Mouse (Mus musculus) retina, embryonic 14.5 days (tissue): Measurements from ENCODE around the gene Nans.
A peak's percentile ranks its signal among the peaks of the same experiment; 100 is the strongest.

Source experiments
- DNase-seq: peaks from one replicate; pipeline ENCODE4 v3.0.0-alpha.2; 2015; ENCODE audit warnings: low spot score

The Nans gene

GRCm38 (mm10) chr4:46485696-46486417 is 3.2 kb upstream of the Nans start:
- no peak for DNase-seq

- DNase-seq: no peak
Observed at GRCm38 (mm10) chr4:46487348-46487747, 1.7 kb upstream of the Nans start.

GRCm38 (mm10) chr4:46493071-46493470 is 4.0 kb downstream of the Nans start:
- no peak for DNase-seq

DNA sequence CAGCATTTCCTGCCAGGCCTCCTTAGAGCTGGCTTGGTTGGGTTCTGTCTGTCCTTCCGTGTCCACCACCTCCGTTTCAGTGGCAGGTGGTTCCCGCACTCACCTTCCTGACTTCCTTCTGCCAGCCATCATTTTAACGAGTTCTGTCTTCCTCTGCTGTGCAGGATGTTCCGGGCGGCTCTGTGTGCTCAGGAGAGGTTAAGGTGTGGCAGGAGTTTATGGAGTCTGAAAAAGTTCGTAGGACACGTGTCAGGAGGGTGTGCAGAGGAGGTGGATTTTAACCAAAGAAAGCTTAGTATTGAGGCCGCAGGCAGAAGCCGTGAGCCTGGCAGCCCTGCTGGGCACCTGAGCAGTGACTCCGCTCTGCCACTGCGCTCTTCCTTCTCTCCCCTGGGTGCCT is 6.5 kb downstream of the Nans start:
- DNase-seq: no peak

- DNase-seq: peak; percentile 84
Observed at GRCm38 (mm10) chr4:46497286-46497892, 8.3 kb downstream of the Nans start.

DNA sequence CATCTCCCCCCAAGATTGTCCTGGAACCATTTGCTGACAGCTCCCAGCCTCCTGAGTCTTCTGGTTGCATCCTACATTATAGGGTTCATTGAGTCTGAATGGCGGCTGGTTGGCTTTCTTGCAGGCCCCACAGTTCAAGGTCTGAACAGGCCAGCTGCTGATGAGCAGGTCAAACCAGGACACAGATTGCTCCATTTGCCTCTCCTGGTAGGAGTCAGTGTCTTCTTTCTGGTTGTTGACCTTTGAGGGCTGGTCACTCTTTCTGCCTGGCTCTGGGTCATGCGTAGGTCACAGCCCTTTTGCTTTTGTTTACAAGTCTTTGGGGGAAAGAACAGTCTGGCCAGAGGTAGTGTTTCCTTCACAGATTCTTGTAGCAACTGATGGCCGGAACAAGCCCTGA is 9.5 kb downstream of the Nans start:
- no peak for DNase-seq

DNA sequence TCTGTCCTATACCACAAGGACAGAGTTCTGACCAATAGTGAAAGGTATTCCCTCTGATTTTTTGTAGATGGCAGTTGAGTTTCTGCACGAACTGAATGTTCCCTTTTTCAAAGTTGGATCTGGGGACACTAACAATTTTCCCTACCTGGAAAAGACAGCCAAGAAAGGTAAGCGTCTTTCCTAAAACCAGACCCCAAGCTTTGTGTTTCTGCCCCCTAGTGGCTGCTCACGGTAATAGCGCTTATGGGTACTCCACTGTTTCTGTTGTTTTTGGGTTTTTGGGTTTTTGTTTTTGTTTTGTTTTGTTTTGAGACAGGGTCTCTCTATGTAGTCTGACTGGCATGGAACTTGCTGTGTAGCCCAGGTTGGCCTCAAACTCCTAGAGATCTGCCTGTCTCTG is 9.9 kb downstream of the Nans start:
- peak; percentile 73 for DNase-seq

GRCm38 (mm10) chr4:46502606-46503502 is 13.8 kb downstream of the Nans start:
- DNase-seq: no peak

DNA sequence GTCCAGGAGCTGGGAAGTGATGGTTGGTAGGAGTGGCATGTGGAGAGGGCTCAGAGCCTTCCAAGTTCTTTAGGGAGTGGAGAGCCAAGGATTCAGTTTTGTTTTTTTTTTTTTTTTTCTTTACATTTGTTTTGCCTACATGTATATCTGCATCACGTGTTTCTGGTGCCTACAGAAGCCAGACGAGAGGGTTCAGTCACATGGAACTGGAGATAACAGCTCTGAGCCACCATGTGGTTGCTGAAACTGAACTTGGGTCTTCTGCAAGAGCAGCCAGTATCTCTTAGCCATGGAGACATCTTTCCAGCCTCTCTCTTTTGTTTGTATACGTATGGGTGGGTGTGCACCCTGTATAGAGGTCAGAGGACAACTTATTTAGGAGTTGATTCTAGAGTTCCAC is 14.8 kb downstream of the Nans start:
- no peak for DNase-seq

DNA sequence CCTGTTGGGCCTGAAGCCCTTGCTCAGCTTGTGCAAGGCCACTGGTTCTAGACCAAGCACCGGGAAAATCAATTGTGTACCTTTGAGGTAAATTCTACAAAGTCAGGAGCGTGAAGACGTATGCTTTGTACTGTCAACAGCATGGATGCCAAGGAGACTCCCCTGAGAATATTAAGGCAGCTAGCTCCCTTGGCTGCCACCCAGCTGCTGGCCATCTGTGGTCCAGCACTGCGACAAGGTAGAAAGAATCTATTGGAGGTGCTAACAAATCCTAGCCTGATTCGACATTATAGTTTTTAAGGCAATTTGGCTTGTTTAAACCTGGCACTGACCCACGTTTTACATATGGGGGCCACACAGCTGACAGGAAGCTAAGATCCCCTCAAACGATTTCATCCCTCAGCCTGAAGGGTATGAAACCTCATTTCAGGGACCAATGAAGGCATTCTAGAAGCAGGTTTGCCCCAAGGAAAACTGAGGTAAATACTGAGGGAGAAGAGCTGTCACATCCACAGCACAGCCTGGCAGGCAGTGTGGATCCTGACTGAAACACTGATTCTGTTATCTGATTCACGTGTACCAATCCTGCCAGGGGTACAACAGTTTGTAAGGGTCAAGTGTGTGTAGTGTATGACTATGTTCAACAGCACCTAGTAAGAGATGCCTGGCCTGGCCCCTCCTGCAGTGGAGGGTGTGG is 16.5 kb downstream of the Nans start:
- no peak for DNase-seq

- peak; percentile 96 for DNase-seq
Observed at GRCm38 (mm10) chr4:46506801-46507610, 18.0 kb downstream of the Nans start.

GRCm38 (mm10) chr4:46507736-46508460 is 18.9 kb downstream of the Nans start:
- DNase-seq: peak; percentile 72

GRCm38 (mm10) chr4:46520491-46520890 is 31.4 kb downstream of the Nans start:
- no peak for DNase-seq

DNA sequence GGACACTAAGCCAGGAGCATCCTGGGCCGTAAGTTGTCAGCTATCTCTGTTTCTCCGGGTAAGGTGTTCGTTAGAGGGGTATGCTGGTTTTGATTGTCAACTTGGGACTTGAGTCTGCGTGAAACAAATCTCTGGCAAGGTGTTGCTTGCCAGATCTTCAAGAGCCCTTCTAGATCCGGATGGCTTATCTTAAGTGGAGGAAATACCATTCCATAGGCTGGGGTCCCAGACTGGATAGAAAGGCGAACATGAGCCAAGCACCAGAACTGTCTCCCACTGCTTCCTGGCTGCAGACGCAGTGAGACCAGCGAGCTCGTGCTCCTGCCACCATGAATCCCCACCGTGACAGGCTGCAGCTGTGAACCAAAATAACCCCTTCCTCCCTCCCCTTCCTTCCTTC is 32.4 kb downstream of the Nans start:
- DNase-seq: no peak

- DNase-seq: no peak
Observed at GRCm38 (mm10) chr4:46523324-46523723, 34.3 kb downstream of the Nans start.

DNA sequence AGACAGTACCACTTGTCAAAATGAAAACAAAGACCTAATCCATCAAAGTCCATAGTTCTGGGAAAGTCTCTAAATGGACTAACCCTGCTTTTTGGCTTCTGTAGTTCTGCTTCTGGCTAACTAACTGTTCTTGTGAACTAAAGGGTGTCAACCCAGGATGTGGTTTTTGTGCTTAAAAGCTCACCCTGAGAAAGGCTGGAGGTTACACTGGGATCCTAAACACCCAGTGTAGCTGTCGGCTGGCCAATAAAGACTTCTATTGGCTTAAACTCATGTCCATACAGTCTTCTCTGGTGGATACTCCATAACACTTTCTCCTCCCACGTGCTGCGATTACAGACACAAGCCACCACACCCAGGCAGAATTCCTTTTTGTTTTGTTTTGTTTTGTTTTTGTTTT is 37.2 kb downstream of the Nans start:
- no peak for DNase-seq

- DNase-seq: peak; percentile 38
Observed at GRCm38 (mm10) chr4:46526798-46527557, 37.9 kb downstream of the Nans start.

GRCm38 (mm10) chr4:46527558-46527926 is 38.5 kb downstream of the Nans start:
- DNase-seq: peak; percentile 14

GRCm38 (mm10) chr4:46529722-46530121 is 40.7 kb downstream of the Nans start:
- DNase-seq: no peak

- DNase-seq: no peak
Observed at GRCm38 (mm10) chr4:46532511-46532910, 43.5 kb downstream of the Nans start.
